Mouse (Mus musculus) right cerebral cortex, postnatal 4 days (tissue): ENCODE data around the gene Efcab2.

Source experiments
- DNase-seq: peaks from one replicate; pipeline ENCODE4 v3.0.0-alpha.2; 2022

The Efcab2 gene

GRCm38 (mm10) chr1:178489127-178489526, 83.2 kb downstream of the Efcab2 start:
- DNase-seq, result no peak

- DNase-seq, result no peak
Observed at GRCm38 (mm10) chr1:178491733-178492132, 85.8 kb downstream of the Efcab2 start.

- DNase-seq, result no peak
Observed at GRCm38 (mm10) chr1:178492493-178492892, 86.6 kb downstream of the Efcab2 start.

DNA sequence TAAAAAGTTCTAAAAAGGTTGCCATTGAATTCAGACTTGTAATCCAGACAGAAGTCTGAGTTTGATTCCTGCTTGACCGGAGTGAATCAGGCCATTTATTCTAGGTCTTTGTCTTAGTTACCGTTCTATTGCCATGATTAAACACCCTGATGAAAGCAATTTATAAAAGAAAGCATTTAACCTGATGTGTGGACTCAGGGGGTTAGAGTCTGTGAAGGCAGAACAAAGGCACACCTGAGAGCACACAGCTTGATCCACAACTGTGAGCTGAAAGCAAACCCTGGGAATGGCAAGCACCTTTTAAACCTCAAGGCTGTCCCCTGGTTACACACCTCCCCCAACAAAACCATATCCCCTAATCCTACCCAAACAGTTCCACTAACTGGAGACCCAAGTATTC, 90.3 kb downstream of the Efcab2 start:
- DNase-seq, result no peak

DNA sequence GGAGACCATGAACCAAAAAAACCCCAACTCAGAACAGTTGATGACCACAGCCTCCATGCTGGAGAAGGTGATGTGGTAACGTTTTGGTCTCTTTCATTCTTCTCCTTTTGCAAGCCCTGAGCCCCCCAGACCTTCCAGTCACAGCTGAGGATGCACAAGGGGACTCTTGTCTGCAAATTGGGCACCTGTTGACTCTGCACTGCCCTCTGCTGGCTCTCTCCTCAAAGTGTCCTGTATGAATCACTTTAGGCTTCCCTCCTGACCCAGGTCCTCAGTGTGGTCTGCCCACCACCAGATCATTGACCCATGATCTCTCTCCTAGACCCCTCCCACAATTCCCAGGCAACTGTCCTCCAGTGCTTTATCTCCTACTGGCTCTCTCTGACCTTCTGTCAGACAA, 91.0 kb downstream of the Efcab2 start:
- peak; percentile 9 for DNase-seq

DNA sequence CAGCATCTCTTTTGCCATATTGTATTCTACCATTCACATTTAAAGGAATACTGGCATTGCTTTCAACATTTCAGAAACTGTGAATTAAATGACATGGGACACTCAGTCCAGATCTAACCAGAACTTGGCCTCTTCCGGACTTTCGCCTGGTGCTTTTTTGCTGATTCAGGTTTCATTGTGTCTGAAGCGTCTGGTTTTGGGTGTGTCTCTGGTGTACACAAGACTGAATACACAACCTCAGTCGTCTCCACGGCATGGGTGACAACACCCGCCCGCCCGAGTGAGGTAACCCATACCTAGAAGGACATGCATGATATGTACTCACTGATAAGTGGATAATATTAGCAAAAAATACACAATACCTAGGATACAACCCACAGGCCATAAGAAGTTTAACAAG, 101.1 kb downstream of the Efcab2 start:
- no peak for DNase-seq

DNA sequence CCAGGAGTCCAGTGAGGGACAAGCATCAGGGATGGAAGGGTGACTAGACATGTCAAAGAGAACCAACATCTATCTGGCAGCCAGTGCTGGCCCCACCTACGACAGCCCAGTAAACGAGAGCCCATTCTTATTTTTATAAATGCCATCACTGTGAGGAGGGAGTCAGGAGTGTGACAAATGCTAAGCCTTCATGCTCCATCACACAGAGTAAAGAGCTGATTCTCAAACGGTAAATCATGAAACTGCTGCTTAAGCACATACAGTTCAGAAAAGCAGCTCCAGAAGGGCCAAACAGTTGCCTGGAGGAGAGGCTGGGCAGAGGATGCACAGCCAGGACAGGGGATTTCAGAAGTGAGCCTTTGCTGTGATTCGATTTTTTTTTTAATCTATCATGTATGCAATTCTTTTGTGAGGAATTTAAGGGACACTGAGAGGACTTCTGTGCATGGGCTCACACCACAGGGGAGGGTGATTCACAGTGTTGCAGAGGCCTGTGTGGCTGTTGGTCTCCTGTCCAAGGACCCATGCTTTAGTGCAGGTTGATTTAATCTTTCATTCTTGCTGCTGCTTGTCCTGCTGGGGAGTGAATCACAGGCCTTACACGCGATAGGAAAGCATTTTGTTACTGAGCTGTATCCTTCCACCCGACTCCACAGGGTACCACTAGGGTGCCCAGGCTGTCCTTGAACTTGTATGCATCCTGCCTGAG, 106.6 kb downstream of the Efcab2 start:
- no peak for DNase-seq

DNA sequence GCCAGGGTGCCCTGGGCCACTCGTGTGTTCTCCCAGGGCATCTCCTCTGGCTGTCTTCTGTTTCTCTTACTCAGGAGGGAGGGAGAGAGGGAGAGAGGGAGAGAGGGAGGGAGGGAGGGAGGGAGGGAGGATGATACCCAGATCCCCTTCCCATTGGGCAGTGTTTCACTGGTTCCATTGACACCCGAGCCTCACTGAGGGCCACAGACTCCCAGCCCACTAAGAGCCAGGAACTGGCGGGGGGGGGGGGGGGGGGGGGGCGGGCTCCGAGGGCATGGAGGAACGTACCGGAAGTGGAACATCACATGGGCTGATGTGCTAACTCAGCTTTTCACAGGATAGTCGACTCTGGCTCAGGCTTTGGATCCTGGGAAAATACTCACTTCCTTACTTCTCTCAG, 108.1 kb downstream of the Efcab2 start:
- no peak for DNase-seq

DNA sequence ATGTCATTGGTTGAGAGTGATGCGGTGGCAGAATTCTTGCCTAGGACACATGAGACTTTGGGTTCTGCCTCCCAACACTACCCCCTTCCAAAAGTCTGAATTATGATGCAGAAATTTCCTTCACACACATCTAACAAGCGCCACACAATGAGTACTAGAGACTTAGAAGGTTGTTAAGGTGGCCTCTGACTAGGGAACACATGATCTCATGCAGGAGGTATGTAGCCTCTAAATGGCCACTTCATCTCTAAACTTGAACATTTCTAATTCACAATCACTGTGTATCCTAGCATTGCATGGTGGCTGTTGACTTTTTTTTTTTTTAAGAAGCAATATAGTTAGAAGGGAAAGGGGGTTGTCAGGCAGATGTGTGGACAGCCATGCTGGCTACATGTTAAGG, 110.0 kb downstream of the Efcab2 start:
- DNase-seq, result no peak

- peak; percentile 11 for DNase-seq
Observed at GRCm38 (mm10) chr1:178522389-178522788, 116.5 kb downstream of the Efcab2 start.

GRCm38 (mm10) chr1:178523152-178523551, 117.3 kb downstream of the Efcab2 start:
- DNase-seq, result no peak

GRCm38 (mm10) chr1:178527185-178527546, 121.3 kb downstream of the Efcab2 start:
- DNase-seq, result peak; percentile 82

GRCm38 (mm10) chr1:178527547-178528361, 121.9 kb downstream of the Efcab2 start:
- peak; percentile 49 for DNase-seq

DNA sequence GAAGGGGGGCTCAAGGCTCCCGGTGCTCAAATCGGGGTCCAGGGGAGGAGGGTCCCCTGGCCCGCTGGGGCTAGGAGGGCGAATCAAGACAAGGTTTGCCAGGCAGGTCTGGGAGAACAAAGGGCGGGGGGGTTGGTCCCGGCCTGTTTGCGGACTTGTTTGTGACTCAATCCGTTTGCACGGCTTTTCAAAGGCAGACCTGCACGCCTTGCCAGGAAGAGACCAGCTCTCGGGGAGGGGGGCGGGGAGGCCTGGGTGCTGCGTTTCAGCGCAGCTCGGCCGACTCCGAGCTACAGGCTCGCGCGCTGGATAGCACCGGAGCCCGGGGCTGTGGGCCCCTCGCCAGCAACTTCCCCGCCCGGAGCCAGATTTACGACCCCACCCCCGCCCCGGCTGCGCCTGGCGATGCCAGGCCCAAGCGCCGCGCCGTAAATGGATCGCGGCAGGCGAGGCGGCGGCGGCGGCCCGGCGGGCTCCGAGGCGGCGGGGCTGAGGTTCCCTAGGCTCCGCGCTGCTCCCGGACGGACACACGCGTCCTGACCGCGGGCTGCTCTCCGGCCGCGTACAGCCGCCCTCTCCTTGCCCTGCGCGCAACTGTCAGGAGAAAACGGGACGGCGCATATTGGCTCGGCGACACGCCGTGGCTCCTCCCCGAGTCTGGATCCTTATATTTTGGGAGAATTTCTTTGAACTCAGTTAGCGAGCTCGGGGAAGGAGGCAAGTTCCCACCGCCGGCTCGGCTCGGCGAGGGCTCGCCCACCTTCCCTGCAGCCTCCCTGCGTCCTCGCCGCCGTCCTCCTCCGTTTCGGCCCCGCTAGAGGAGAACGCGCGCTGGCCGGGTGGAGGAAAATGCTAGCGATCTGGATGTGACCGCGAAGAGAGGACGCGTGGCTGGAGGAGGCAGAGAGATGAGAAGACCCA, 122.8 kb downstream of the Efcab2 start, which contains the start of gene Kif26b:
Kif26b (plus strand) TSS at position 695 of the 921 bp plus-strand sequence.
- DNase-seq, result peak; percentile 72

DNA sequence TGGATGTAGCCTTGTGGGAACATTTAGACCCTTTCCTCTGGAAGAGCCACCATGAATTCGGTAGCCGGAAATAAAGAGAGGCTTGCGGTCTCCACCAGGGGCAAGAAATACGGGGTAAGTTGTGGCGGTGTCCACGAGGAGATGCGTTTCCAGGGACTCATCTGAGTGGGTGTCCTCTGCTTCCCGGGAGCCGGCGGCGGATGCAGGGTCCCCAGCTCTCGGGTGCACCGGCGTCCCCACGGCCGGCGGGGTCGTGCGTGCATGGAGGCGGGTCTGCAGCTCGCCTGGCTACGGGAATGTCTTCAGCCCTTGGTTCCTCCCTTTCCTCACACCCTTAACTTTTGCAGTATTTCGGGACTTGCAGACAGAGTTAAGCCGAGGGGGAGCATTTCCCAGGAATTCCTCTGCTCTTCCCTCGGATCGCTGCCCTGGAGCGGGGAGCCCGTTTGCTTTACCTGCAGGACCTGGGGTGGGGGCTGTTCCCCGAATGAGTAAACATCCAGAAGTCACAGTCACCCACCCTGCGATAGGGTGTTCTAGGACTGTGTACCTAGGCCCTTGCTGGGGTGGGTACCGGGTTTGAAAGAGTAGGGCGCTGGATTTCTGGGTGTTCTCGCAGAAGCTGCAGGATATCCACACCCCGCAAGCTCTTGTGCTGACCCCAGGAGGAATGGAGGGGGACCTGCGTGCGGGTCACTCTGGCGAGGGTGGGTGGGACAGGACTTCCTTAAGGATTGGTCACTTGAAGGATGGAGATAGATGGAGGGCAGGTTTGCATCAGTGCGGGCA, 123.8 kb downstream of the Efcab2 start:
- DNase-seq, result peak; percentile 42

- peak; percentile 86 for DNase-seq
Observed at GRCm38 (mm10) chr1:178530301-178531078, 124.6 kb downstream of the Efcab2 start.
